Comparison of ENCODE assay signal across 8 mouse cellular contexts in genomic region chr3:146047704-146048207, GRCm38 (mm10).
DNase-seq lines count a peak whose midpoint lies in the region; ATAC-seq and TF ChIP-seq lines count a peak whose summit lies in the region.

No protein-coding gene starts in this region.

- no peaks in the 10 kb centered on the region for H3K9me3 ChIP-seq in E14TG2a.4 (ENCODE audit: low read length)
- no peaks in the 10 kb centered on the region for H3K9me3 ChIP-seq in embryonic facial prominence, embryonic 15.5 days (replicated peaks)
- H3K9me3 ChIP-seq in intestine, embryonic 16.5 days (ENCODE audit: control insufficient read depth, low read length): no peaks in the 10 kb centered on the region
- no peaks in the 10 kb centered on the region for H3K9me3 ChIP-seq in liver, embryonic 15.5 days (replicated peaks)

- no peak overlapping the region for H3K9ac ChIP-seq in embryonic facial prominence, embryonic 15.5 days
- peak overlapping the region; percentile 38; the same call in 1 of the 2 replicates for H3K9ac ChIP-seq in intestine, embryonic 16.5 days (ENCODE audit: low read depth, low read length)
- H3K9ac ChIP-seq in liver, embryonic 15.5 days: no peak overlapping the region

- peak; percentile 27 to 42 for DNase-seq in cerebellum, postnatal 10 days
- DNase-seq in cerebellum, postnatal 4 days (ENCODE audit: low spot score in 2 of 2): no peak
- DNase-seq in retina, embryonic 14.5 days (ENCODE audit: low spot score): peak; percentile 46
- DNase-seq in right cerebral cortex, adult 18-20 months: no peak

- TF ChIP-seq CTCF in E14TG2a.4 (conservative IDR thresholded peaks at IDR 0.05; ENCODE audit: low read length): no peak

- peak overlapping the region; percentile 11 for H3K4me2 ChIP-seq in embryonic facial prominence, embryonic 15.5 days (replicated peaks)
- H3K4me2 ChIP-seq in intestine, embryonic 16.5 days (ENCODE audit: low read depth, low read length): peak overlapping the region; percentile 46
- peak overlapping the region; percentile 52 for H3K4me2 ChIP-seq in liver, embryonic 15.5 days

- 25% methylated on average over 15 of the region's 15 CpGs for WGBS in embryonic facial prominence, embryonic 15.5 days
- 23% methylated on average over 15 of the region's 15 CpGs for whole genome bisulfite sequencing in intestine, embryonic 16.5 days
- 14% methylated on average over 15 of the region's 15 CpGs for WGBS in liver, embryonic 15.5 days (ENCODE audit: insufficient replicate concordance)

- H3K27ac ChIP-seq in embryonic facial prominence, embryonic 15.5 days (replicated peaks): no peak overlapping the region
- H3K27ac ChIP-seq in intestine, embryonic 16.5 days (ENCODE audit: low read length): peak overlapping the region; percentile 31; the same call in 1 of the 2 replicates
- H3K27ac ChIP-seq in liver, embryonic 15.5 days (replicated peaks): no peak overlapping the region

- peaks cover 51% of the 10 kb centered on the region for H3K4me1 ChIP-seq in E14TG2a.4 (replicated peaks; ENCODE audit: low read depth, low read length)
- peaks cover 26% of the 10 kb centered on the region for H3K4me1 ChIP-seq in embryonic facial prominence, embryonic 15.5 days
- peaks cover 8% of the 10 kb centered on the region for H3K4me1 ChIP-seq in intestine, embryonic 16.5 days (ENCODE audit: control insufficient read depth, insufficient read depth, low read length)
- no peaks in the 10 kb centered on the region for H3K4me1 ChIP-seq in liver, embryonic 15.5 days (replicated peaks)

- no peaks in the 10 kb centered on the region for H3K36me3 ChIP-seq in E14TG2a.4 (ENCODE audit: insufficient read depth, low read length)
- H3K36me3 ChIP-seq in embryonic facial prominence, embryonic 15.5 days: no peaks in the 10 kb centered on the region
- H3K36me3 ChIP-seq in intestine, embryonic 16.5 days (ENCODE audit: control insufficient read depth, insufficient read depth, low read length): no peaks in the 10 kb centered on the region
- no peaks in the 10 kb centered on the region for H3K36me3 ChIP-seq in liver, embryonic 15.5 days (replicated peaks)

- 0 out of 2 replicates have a peak overlapping the region, but pooled peaks have one; percentile 45 for H3K4me3 ChIP-seq in E14TG2a.4 (replicated peaks; ENCODE audit: low read length)
- no peak overlapping the region for H3K4me3 ChIP-seq in embryonic facial prominence, embryonic 15.5 days (replicated peaks)
- peak overlapping the region; percentile 21 for H3K4me3 ChIP-seq in intestine, embryonic 16.5 days (ENCODE audit: low read length)
- H3K4me3 ChIP-seq in liver, embryonic 15.5 days (replicated peaks): peak overlapping the region; percentile 11; the same call in 1 of the 2 replicates

- peak; percentile 53; the same call in 1 of the 2 replicates for ATAC-seq in embryonic facial prominence, embryonic 15.5 days (ENCODE audit: insufficient number of reproducible peaks, low FRiP score, low TSS enrichment, low read depth)
- peak; percentile 76 for ATAC-seq in intestine, embryonic 16.5 days
- peak; percentile 31; the same call in 1 of the 2 replicates for ATAC-seq in liver, embryonic 15.5 days (ENCODE audit: insufficient read depth)

- H3K27me3 ChIP-seq in E14TG2a.4 (ENCODE audit: insufficient read depth, low read length): peaks cover 26% of the 10 kb centered on the region
- no peaks in the 10 kb centered on the region for H3K27me3 ChIP-seq in embryonic facial prominence, embryonic 15.5 days
- H3K27me3 ChIP-seq in intestine, embryonic 16.5 days (replicated peaks; ENCODE audit: control insufficient read depth, insufficient read depth, low read length): no peaks in the 10 kb centered on the region
- no peaks in the 10 kb centered on the region for H3K27me3 ChIP-seq in liver, embryonic 15.5 days

Comparison
In these comparisons a context has a peak if more than half of its experiments do, and no peak if none do; other contexts are left out.
1. DNase-seq: peak in cerebellum, postnatal 10 days (2 of 2) and retina, embryonic 14.5 days (single experiment); none in cerebellum, postnatal 4 days (0 of 2) and right cerebral cortex, adult 18-20 months (single experiment).
2. Peak in every context shown above with its lines, with median percentiles within 50 percentile points of each other: ATAC-seq and H3K4me2 ChIP-seq.